Mouse (Mus musculus): Measurements from ENCODE around the gene Tbccd1.

GRCm38 (mm10) chr16:22857431-22858113 lies at the start of gene Tbccd1, which contains the start of gene Dnajb11:
- TF ChIP-seq MAX (IDR thresholded peaks at IDR 0.05) (peak; percentile 93), CTCF (IDR thresholded peaks at IDR 0.05; ENCODE audit: control insufficient read depth, insufficient read depth, insufficient read length) (no peak), USF1 (IDR thresholded peaks at IDR 0.05; ENCODE audit: low read depth) (peak; percentile 99), MYOD1 (IDR thresholded peaks at IDR 0.05; ENCODE audit: control insufficient read depth, insufficient read length, low read depth) (no peak)
